Mouse (Mus musculus): ENCODE measurements around the gene Itga11.
"Not testable (repeated sequence)": the region's sequence is repeated elsewhere in the genome, so short reads cannot be mapped to it uniquely, and the experiment has no call there.

The Itga11 gene

GRCm38 (mm10) chr9:62816323-62817098 lies 138.9 kb downstream of the Itga11 start:
- DNase-seq (ENCODE audit: extremely low read depth, low read depth, low spot score): no peak

DNA sequence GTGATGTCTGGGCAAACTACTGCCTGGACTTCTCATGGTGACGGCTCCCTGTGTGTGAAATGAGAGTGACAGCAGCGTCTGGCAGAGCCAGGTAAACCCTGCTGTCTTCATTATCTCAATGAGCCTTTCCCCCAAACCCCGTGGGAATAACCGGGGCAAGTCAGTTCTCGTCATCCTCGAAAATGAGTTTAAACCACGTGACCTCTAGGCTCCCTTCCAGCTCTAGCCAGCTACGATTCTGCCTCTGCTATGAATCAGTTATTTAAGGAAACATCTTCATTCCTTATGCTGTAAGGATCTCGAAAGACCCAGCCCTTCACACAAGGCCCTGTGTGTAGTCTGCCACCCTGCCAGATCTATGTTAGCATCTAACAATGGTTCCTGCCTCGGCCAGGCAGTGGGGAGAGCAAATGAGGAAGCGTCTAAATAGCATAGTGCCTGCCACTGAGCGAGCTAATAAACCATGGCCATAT lies 139.5 kb downstream of the Itga11 start:
- DNase-seq (ENCODE audit: extremely low read depth, low read depth, low spot score): peak; percentile 89

- peak; percentile 96 for DNase-seq (ENCODE audit: extremely low read depth, low read depth, low spot score)
Measured at GRCm38 (mm10) chr9:62817828-62818614, 140.4 kb downstream of the Itga11 start.

- no peak for DNase-seq (ENCODE audit: extremely low read depth, low read depth, low spot score)
Measured at GRCm38 (mm10) chr9:62819494-62819893, 141.9 kb downstream of the Itga11 start.

- not testable (repeated sequence) for DNase-seq (ENCODE audit: extremely low read depth, low read depth, low spot score)
Measured at GRCm38 (mm10) chr9:62819910-62820309, 142.3 kb downstream of the Itga11 start.

- no peak for DNase-seq (ENCODE audit: extremely low read depth, low read depth, low spot score)
Measured at GRCm38 (mm10) chr9:62820829-62821228, 143.2 kb downstream of the Itga11 start.

GRCm38 (mm10) chr9:62821811-62822210 lies 144.2 kb downstream of the Itga11 start:
- no peak for DNase-seq (ENCODE audit: extremely low read depth, low read depth, low spot score)

- DNase-seq (ENCODE audit: extremely low read depth, low read depth, low spot score): no peak
Measured at GRCm38 (mm10) chr9:62825791-62826393, 148.3 kb downstream of the Itga11 start.

GRCm38 (mm10) chr9:62826456-62826855 lies 148.8 kb downstream of the Itga11 start:
- no peak for DNase-seq (ENCODE audit: extremely low read depth, low read depth, low spot score)

DNA sequence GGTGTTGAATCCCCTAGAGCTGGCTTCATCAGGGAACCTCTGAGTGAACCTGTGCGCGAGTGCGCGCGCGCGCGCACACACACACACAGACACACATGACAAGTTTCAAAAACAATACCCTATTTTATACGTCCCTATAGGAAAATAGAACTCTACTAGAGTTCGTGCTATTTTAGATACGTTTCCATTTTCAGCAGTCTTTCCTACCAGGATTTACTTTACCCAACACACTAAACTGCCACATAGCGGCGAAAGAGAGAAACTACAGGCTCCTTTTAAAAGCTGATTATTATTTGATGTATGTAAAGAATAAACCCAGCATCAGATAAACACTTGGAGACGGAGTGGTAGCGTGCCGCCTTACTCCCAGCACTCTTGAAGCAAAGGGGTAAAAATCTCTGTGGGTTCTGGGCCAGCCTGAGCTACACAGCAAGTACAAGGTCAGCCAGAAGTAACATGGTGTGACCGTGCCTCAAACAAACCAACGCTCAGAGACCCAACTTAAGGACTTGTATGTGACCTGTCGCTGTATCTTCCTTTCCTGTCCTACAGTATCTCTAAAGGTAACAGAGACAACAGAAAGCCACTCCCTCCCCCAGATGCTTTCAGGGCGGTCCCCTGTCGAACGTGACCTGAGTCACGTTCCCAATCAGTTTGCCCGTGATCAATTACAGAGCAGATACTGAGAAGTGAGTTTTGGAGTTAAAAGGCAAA lies 150.5 kb downstream of the Itga11 start:
- no peak for DNase-seq (ENCODE audit: extremely low read depth, low read depth, low spot score)

DNA sequence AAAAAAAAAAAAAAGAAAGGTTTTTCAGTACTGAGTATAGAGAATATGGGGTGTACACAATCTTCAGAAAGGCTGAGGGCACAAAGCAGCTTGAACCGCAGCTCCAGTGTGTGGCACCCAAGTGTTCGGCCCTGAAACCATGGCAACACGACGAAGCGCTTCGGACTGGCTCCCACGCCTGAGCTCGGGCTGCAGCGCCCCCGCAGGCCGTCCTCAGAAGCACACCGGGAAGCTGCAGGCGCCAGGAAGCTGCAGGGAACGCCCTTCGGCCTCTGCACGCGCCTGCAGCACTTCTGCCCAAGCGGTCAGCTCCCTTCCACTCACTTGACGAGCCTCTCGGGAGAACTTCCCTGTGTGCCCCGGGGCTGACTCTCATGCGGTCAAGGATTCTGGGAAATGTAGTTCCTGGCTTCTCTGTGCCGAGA lies 151.0 kb downstream of the Itga11 start:
- DNase-seq (ENCODE audit: extremely low read depth, low read depth, low spot score): peak; percentile 51

- no peak for DNase-seq (ENCODE audit: extremely low read depth, low read depth, low spot score)
Measured at GRCm38 (mm10) chr9:62829877-62830276, 152.3 kb downstream of the Itga11 start.
